Mouse (Mus musculus) CH12.LX (cell line): ENCODE results near the gene Mlec. TPM values are rescaled to one million over a fixed set of nuclear protein-coding genes. Genes with fewer than 3 reads are reported as not detected.
A peak's percentile ranks its signal among the peaks of the same experiment; 100 is the strongest.

Experiments used
- DNase-seq: peaks from one replicate; pipeline ENCODE4 v3.0.0-alpha.2; 2013; ENCODE audit errors: extremely low read depth
- H3K27ac ChIP-seq: 2 replicates; pipeline ENCODE4 v1.5.1; 2012; ENCODE audit warnings: low read depth, mild to moderate bottlenecking, control low read depth, moderate library complexity; ENCODE audit not compliant: insufficient read depth
- H3K27me3 ChIP-seq: replicated peaks from 2 replicates; pipeline ENCODE3; 2012; ENCODE audit warnings: inconsistent platforms
- H3K36me3 ChIP-seq, 2 experiments: replicated peaks in 1 of 2; 2 replicates each; pipeline versions ENCODE3 to v1.6.1; 2012; ENCODE audit warnings: inconsistent platforms in 1 of 2, low read length in 1 of 2, mild to moderate bottlenecking in 1 of 2, mixed read lengths in 1 of 2, moderate library complexity in 1 of 2; ENCODE audit not compliant: control insufficient read depth in 1 of 2, insufficient read depth in 1 of 2
- H3K4me1 ChIP-seq, 2 experiments: 2 replicates each; pipeline ENCODE4 v1.6.1; 2012; ENCODE audit warnings: inconsistent platforms in 1 of 2, moderate library complexity in 1 of 2; ENCODE audit not compliant: insufficient read depth in 2 of 2, control insufficient read depth in 1 of 2
- H3K4me2 ChIP-seq: 2 replicates; pipeline ENCODE4 v1.6.1; 2012; ENCODE audit warnings: low read depth, mild to moderate bottlenecking, control low read depth; ENCODE audit not compliant: poor library complexity, insufficient read depth, severe bottlenecking
- H3K4me3 ChIP-seq, 3 experiments: fragments of 150-350 bp in 1 of 3; sonication (generic) in 1 of 3; replicated peaks in 1 of 3; 2 replicates each; pipeline versions ENCODE3 to v1.5.1; 2011 to 2012; ENCODE audit warnings: low read depth in 2 of 3, low read length in 2 of 3, mild to moderate bottlenecking in 2 of 3, moderate library complexity in 2 of 3, control low read depth in 1 of 3, improper control_type of control experiment in 1 of 3, inconsistent platforms in 1 of 3, mixed read lengths in 1 of 3; ENCODE audit not compliant: poor library complexity in 1 of 3
- H3K79me2 ChIP-seq: replicated peaks from 2 replicates; pipeline ENCODE4 v1.6.1; 2012; ENCODE audit warnings: mild to moderate bottlenecking, moderate library complexity; ENCODE audit not compliant: control insufficient read depth, poor library complexity, insufficient read depth, severe bottlenecking; ENCODE audit errors: extremely low read depth
- H3K9ac ChIP-seq: 2 replicates; pipeline ENCODE4 v1.6.1; 2012; ENCODE audit warnings: low read depth, mild to moderate bottlenecking, control low read depth, moderate library complexity; ENCODE audit not compliant: insufficient read depth
- H3K9me3 ChIP-seq: replicated peaks from 2 replicates; pipeline ENCODE3; 2012; ENCODE audit warnings: low read length, inconsistent platforms, mixed read lengths
- CHD1 ChIP-seq: IDR thresholded peaks from 2 replicates; pipeline ENCODE4 v1.6.1; 2012; ENCODE audit warnings: low read depth, low read length, improper control_type of control experiment, inconsistent platforms
- CTCF ChIP-seq, 2 experiments: IDR thresholded peaks in 1 of 2; conservative IDR thresholded peaks in 1 of 2; 2 replicates each; pipeline ENCODE4 v1.5.1; 2011 to 2012; ENCODE audit warnings: low read depth in 2 of 2, low read length in 2 of 2, improper control_type of control experiment in 1 of 2, inconsistent platforms in 1 of 2, mild to moderate bottlenecking in 1 of 2, moderate library complexity in 1 of 2
- GABPA ChIP-seq: IDR thresholded peaks from 2 replicates; pipeline ENCODE4 v1.6.1; 2012; ENCODE audit warnings: low read depth, low read length, improper control_type of control experiment, inconsistent platforms; ENCODE audit not compliant: insufficient replicate concordance
- JUND ChIP-seq: conservative IDR thresholded peaks from 2 replicates; pipeline ENCODE4 v1.6.1; 2011; ENCODE audit warnings: low read depth, low read length, improper control_type of control experiment
- MAX ChIP-seq: IDR thresholded peaks from 2 replicates; pipeline ENCODE4 v1.6.1; 2011; ENCODE audit warnings: low read length, improper control_type of control experiment
- MAZ ChIP-seq: IDR thresholded peaks from 2 replicates; pipeline ENCODE4 v1.6.1; 2012; ENCODE audit warnings: low read depth, mild to moderate bottlenecking, inconsistent platforms, low read length, improper control_type of control experiment, moderate library complexity
- MEF2A ChIP-seq: IDR thresholded peaks from 2 replicates; pipeline ENCODE4 v1.6.1; 2014; ENCODE audit warnings: low read depth, mild to moderate bottlenecking, inconsistent platforms, low read length, improper control_type of control experiment, borderline replicate concordance
- MXI1 ChIP-seq: IDR thresholded peaks from 2 replicates; pipeline ENCODE4 v1.6.1; 2011; ENCODE audit warnings: mild to moderate bottlenecking, low read depth, low read length, improper control_type of control experiment
- RCOR1 ChIP-seq: conservative IDR thresholded peaks from 2 replicates; pipeline ENCODE4 v1.6.1; 2012; ENCODE audit warnings: low read depth, mild to moderate bottlenecking, inconsistent platforms, low read length, improper control_type of control experiment
- TCF12 ChIP-seq: IDR thresholded peaks from 2 replicates; pipeline ENCODE4 v1.6.1; 2014; ENCODE audit warnings: low read depth, mild to moderate bottlenecking, inconsistent platforms, low read length, improper control_type of control experiment
- ZKSCAN1 ChIP-seq: IDR thresholded peaks from 2 replicates; pipeline ENCODE4 v1.6.1; 2012; ENCODE audit warnings: low read depth, inconsistent platforms, low read length, improper control_type of control experiment, borderline replicate concordance
- ZMIZ1 ChIP-seq: IDR thresholded peaks from 2 replicates; pipeline ENCODE4 v1.6.1; 2012; ENCODE audit warnings: low read depth, mild to moderate bottlenecking, inconsistent platforms, low read length, improper control_type of control experiment
- dilution Hi-C: fragments of 300-500 bp; cut with MboI; formaldehyde crosslinking; loops from 2 replicates; pipeline ENCODE4 v1.14.3; 2020; ENCODE audit warnings: low sequenced_read_pairs; ENCODE audit not compliant: extremely low pct_unique_long_range_greater_than_20kb, extremely low pct_ligation_motif_present
- in situ Hi-C: fragments of 300-500 bp; cut with MboI; formaldehyde crosslinking; loops from 3 replicates; pipeline ENCODE4 v1.14.3; 2019; ENCODE audit warnings: low sequenced_read_pairs, low pct_ligation_motif_present, low pct_unique_long_range_greater_than_20kb, mixed read lengths
- polyA plus RNA-seq: library from polyadenylated mRNA; unstranded; fragments of >175 nt; gene quantifications from 2 replicates; pipeline ENCODE4 v1.2.1, GENCODE M21; 2012; ENCODE audit warnings: low read depth; ENCODE audit not compliant: insufficient read length
- total RNA-seq, 2 experiments: library from RNA; depleted of rRNA; stranded (reverse); fragments of 300-350 nt in 1 of 2; fragments of >200 nt in 1 of 2; gene quantifications; 2 replicates each; pipeline ENCODE4 v1.2.3; 2012 to 2014

The Mlec gene
- total and polyA plus RNA-seq, 3 experiments, result 101 to 143 (median 128) TPM

DNA sequence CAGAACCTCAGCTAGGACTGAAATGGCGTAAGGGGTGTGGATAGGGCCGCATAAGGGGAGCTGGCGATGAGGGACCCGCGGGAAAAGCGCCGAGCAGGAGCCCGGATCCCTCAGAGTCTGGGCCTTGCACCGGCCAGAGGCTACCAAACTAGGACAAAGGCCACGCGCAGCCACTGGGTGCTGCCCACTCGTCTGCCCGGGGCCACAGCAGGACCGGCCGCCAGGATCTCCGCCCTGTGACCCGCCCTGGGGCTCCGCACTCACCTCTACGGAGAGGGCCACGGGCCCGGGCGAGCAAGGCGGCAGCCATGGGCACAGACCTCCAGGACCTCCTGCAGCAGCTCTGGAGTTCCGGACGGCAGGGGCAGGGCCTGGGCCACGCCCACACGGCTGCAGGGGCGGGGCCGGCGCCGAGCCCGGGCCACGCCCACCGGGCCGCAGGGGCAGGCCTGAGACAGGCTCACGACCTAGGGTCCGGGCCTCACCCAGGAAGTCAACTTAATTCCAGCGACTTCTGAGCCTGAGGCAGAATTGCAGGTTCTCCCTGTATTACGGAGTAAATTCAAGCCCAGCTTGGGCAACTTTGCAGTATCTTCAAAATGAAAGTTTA, 38.9 kb downstream of the Mlec start, which contains the start of gene Acads (continued):
- TF ChIP-seq ZKSCAN1, result no peak

DNA sequence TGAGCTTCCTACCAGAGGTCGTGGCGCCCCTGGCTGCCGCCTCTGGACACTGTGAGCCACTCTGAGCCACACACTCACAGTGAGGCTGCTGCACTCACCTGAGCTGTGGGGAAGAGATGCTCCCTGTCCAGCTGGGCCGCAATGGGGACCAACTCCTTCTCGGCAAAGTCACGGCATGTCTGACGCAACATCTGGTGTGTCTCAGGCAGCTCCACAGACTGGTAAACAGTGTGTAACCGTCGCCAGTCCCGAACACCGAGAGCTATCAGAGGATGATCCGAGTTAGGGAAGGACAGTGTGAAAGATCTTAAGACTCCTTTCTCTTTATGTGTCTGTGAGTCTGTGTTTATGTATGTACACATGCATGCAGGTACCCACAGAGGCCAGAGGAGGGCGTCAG, 40.5 kb downstream of the Mlec start:
- no peak overlapping the region for H3K4me3 ChIP-seq
- peaks cover 9 to 30% of the 10 kb centered on the region in 2 experiments for H3K4me1 ChIP-seq
- no peak for TF ChIP-seq TCF12
- no peak for TF ChIP-seq MAX
- TF ChIP-seq JUND, result no peak
- TF ChIP-seq RCOR1, result no peak
- no peak for TF ChIP-seq MAZ
- dilution Hi-C loops, result no loop called here
- no peak overlapping the region for H3K4me2 ChIP-seq
- no peak overlapping the region for H3K27ac ChIP-seq
- in situ Hi-C loops, result no loop called here
- peaks cover 3% of the 10 kb centered on the region for H3K9me3 ChIP-seq
- H3K36me3 ChIP-seq, result peaks cover 31 to 48% of the 10 kb centered on the region in 2 experiments
- no peak overlapping the region for H3K9ac ChIP-seq
- no peaks in the 10 kb centered on the region for H3K27me3 ChIP-seq
- no peaks in the 10 kb centered on the region; the same call in 1 of the 2 replicates for H3K79me2 ChIP-seq
- DNase-seq, result no peak

DNA sequence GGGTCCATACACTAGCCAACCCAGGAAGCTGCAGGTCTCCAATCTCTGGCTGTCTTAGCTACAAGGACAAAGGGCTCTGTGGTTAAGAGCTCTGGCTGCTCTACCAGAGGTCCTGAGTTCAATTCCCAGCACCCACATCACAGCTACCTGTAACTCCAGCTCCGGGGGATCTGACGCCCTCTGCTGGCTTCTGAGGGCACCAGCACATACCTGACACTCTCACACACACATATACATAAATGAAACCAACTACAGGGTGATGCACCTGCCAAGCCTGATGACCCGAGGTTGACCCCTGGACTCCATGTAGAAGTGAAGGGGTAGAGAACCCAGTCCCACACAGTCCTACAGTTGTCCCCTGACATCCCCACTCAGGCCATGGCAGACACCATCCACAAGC, 41.6 kb downstream of the Mlec start:
- Histone ChIP-seq H3K9ac (no peak overlapping the region), H3K4me3 (no peak overlapping the region), H3K4me2 (no peak overlapping the region), H3K27me3 (no peaks in the 10 kb centered on the region), H3K36me3 (peaks cover 40 to 55% of the 10 kb centered on the region in 2 experiments), H3K79me2 (no peaks in the 10 kb centered on the region; the same call in 1 of the 2 replicates), H3K27ac (no peak overlapping the region), H3K9me3 (peaks cover 3% of the 10 kb centered on the region), H3K4me1 (peaks cover 9 to 30% of the 10 kb centered on the region in 2 experiments)
- DNase-seq, result no peak
- TF ChIP-seq MXI1, result no peak
- TF ChIP-seq CTCF (conservative IDR thresholded peaks at IDR 0.05 in 1 of 2, IDR thresholded peaks at IDR 0.05 in 1 of 2; ENCODE audit: low read depth in 2 of 2, low read length in 2 of 2), result peak in 1 of 2 experiments; percentile 4; a peak in 1 of 4 replicates
- dilution Hi-C loops, result no loop called here
- in situ Hi-C loops, result no loop called here

DNA sequence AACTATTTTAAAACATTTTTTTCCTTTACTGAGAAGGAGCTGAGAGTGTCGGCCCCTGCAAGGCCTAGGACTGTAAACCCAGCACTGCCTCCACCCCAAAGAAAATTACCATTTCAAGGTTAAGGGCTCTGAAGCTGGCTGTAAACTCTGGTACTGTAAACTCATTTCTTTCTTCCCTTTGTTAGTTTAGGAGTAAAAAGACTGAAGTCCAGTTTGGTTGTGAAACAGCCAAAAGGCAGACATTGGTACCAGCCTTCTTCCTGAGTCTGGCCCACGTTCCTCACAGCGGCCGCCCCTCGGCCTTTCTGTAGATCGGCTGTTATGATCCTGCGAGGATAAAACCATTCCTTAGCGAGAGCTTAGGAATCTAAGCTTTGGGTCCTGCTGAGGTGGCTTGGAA, 43.5 kb downstream of the Mlec start:
- Histone ChIP-seq H3K4me3 (no peak overlapping the region), H3K4me2 (no peak overlapping the region)
- no peak for TF ChIP-seq MXI1
- TF ChIP-seq MEF2A, result no peak
- no peak for TF ChIP-seq CHD1
- no peak for TF ChIP-seq MAX
- no peak for TF ChIP-seq ZMIZ1
- no peak for TF ChIP-seq GABPA
- TF ChIP-seq, all 38 proteins: peak for 0
- H3K27ac ChIP-seq, result no peak overlapping the region
- H3K36me3 ChIP-seq, result peaks cover 48 to 74% of the 10 kb centered on the region in 2 experiments
- H3K27me3 ChIP-seq, result no peaks in the 10 kb centered on the region
- H3K9ac ChIP-seq, result no peak overlapping the region
- H3K4me1 ChIP-seq, result peaks cover 3 to 12% of the 10 kb centered on the region in 2 experiments; a peak in 2 of 4 replicates
- H3K79me2 ChIP-seq, result no peaks in the 10 kb centered on the region; the same call in 1 of the 2 replicates
- in situ Hi-C loops, result no loop called here
- H3K9me3 ChIP-seq, result peaks cover 3% of the 10 kb centered on the region
- no peak for DNase-seq
- dilution Hi-C loops, result no loop called here
